Mouse (Mus musculus) spleen, adult 2 months (tissue): ENCODE data around the gene Xlr3b. TPM values are rescaled to one million over a fixed set of nuclear protein-coding genes. Genes with fewer than 3 reads are reported as not detected.
"Not testable (repeated sequence)": the region's sequence is repeated elsewhere in the genome, so short reads cannot be mapped to it uniquely, and the experiment has no call there.

Experiments used
- DNase-seq, 2 experiments: peaks; one replicate each; pipeline versions ENCODE4 v3.0.0 to v3.0.0-alpha.2; 2012 to 2021; ENCODE audit warnings: low spot score in 2 of 2, low read depth in 1 of 2
- H3K27ac ChIP-seq: fragments of 200-500 bp; 2 replicates; pipeline ENCODE4 v1.5.1; 2012; ENCODE audit warnings: low read length, inconsistent platforms; ENCODE audit not compliant: insufficient read depth
- H3K27me3 ChIP-seq: fragments of 200-500 bp; 2 replicates; pipeline ENCODE4 v1.6.1; 2012; ENCODE audit warnings: mild to moderate bottlenecking, moderate library complexity, low read length, inconsistent platforms; ENCODE audit not compliant: control insufficient read depth, insufficient read depth
- H3K36me3 ChIP-seq: fragments of 200-500 bp; 2 replicates; pipeline ENCODE4 v1.6.1; 2012; ENCODE audit warnings: mild to moderate bottlenecking, low read length, inconsistent platforms; ENCODE audit not compliant: control insufficient read depth, insufficient read depth
- H3K4me1 ChIP-seq: fragments of 200-500 bp; 2 replicates; pipeline ENCODE4 v1.6.1; 2011; ENCODE audit warnings: inconsistent platforms; ENCODE audit not compliant: control insufficient read depth, insufficient read depth, insufficient read length
- H3K4me3 ChIP-seq: fragments of 200-500 bp; 2 replicates; pipeline ENCODE4 v1.5.1; 2011; ENCODE audit warnings: mild to moderate bottlenecking, inconsistent platforms; ENCODE audit not compliant: insufficient read depth, insufficient read length; ENCODE audit errors: extremely low read depth
- CTCF ChIP-seq: fragments of 200-500 bp; IDR thresholded peaks from 2 replicates; pipeline ENCODE4 v1.5.1; 2011; ENCODE audit warnings: mild to moderate bottlenecking, inconsistent platforms; ENCODE audit not compliant: insufficient read depth, insufficient read length, insufficient replicate concordance; ENCODE audit errors: extremely low read depth
- POLR2A ChIP-seq: fragments of 200-500 bp; IDR thresholded peaks from 2 replicates; pipeline ENCODE4 v1.6.1; 2011; ENCODE audit warnings: low read depth, low read length, inconsistent platforms
- WGBS: fragments of 180-500 bp; shearing (Covaris S2); methylation state at CpG from one replicate; pipeline ENCODE4 v1.1.7; 2018; 5-methylcytosine and 5-hydroxymethylcytosine counted together
- polyA plus RNA-seq: library from polyadenylated mRNA; depleted of rRNA; stranded (reverse); fragments of >200 nt; gene quantifications from 2 replicates; pipeline ENCODE4 v1.2.3, GENCODE M21; 2012; rRNA removed

The Xlr3b gene
- polyA plus RNA-seq, result 0.07 and 1.1 TPM in 2 replicates

DNA sequence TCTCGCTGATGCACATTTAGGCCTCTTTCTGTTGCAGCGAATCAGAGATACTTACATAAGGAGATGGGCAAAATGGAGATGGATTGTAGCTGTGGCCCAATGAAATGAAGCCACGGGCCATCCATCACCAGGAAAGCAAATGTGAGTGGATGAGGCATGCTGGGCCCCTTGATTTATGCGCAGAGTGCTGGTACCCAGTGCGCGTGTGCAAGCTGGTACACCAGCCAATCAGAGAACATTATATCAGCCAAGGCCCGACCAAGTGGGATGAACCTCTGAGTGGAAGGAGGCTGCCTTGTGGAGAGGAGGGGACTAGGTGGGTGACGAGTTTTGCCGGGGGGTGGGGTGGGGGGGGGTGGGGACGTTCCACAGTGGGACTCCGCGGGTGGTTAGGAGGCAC lies at the start of gene Xlr3b:
Gene Xlr3b, plus strand, starts transcription at position 274 of the 400 bp plus-strand sequence.
- H3K27me3 ChIP-seq, result not testable (repeated sequence)

DNA sequence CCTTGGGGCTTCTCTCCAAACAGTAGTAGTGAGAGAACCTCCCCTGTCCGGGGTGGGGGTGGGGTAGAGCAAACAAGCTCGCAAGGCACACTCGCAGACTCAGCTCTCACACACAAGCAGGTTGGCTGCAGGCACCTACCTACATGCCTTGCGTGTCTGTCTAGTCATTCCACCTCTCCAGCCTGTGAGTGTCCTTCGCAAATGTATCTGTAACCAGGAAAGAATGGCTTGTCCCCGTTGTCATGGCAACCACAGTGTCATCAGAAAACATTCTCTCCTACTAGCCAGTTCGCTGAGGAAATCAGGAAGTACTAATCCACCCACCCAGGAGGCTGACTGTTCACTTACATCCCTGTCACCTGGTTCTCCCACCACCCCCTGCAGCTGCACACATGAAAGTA lies 48.8 kb upstream of the Xlr3b start:
- H3K4me3 ChIP-seq, H3K36me3 ChIP-seq, DNase-seq, H3K27me3 ChIP-seq, H3K27ac ChIP-seq, H3K4me1 ChIP-seq: not testable (repeated sequence)
- WGBS, result no CpG with 5 or more reads among the region's 7 CpGs

More for the DNA sequence above, at the start of gene Xlr3b:
- H3K27ac ChIP-seq, H3K4me3 ChIP-seq, H3K4me1 ChIP-seq, H3K36me3 ChIP-seq: not testable (repeated sequence)
- peak in 1 of 2 experiments; percentile 3 for DNase-seq
- 68% methylated on average over 12 of the region's 12 CpGs for WGBS

DNA sequence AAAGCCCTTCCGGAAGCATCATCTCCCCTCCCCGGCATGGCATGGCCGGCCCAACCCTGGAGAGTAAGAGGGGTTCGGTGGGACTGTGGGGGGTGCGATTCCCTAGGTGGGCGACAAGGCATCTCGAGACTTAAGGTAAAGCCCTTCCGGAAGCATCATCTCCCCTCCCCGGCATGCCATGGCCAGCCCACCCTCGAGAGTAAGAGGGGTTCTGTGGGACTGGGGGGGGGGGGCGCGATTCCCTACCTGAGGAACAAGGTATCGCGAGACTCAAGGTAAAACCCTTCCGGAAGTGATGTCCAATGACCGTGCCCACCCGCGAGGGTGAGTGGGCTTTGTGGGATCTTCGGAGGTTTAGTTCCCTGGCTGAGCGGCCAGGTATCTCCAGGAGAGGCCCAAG lies 43.5 kb upstream of the Xlr3b start, which contains the start of gene Xlr5b:
Gene Xlr5b, plus strand, starts transcription at position 301 of the 400 bp plus-strand sequence.
- H3K4me3 ChIP-seq, H3K4me1 ChIP-seq, DNase-seq, H3K27ac ChIP-seq, H3K27me3 ChIP-seq, H3K36me3 ChIP-seq: not testable (repeated sequence)
- WGBS, result no CpG with 5 or more reads among the region's 20 CpGs

DNA sequence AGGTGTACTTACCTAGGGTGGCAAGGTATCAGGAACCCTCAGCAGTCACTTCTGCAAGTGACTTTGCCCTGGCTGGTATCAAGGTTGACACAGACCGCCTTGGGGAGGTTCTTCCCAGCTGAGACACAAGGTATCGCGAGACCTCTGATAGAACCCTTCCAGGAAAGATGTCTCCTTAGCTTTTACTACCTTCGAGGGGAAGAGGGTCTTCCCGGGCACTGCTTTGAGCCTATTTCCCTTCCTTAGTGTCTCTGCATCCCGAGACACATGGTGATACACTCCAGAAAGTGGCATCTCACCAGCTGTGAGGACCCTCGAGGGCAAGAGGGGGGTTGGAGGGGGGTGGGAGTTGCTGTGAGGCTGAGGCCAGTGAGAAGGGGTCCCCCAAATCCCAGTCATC lies 42.7 kb upstream of the Xlr3b start, which contains the start of gene DXBay18:
Gene DXBay18, minus strand, starts transcription at position 101 of the 400 bp plus-strand sequence.
- WGBS, result no CpG with 5 or more reads among the region's 7 CpGs
- not testable (repeated sequence) for H3K36me3 ChIP-seq, H3K27ac ChIP-seq, H3K27me3 ChIP-seq, H3K4me1 ChIP-seq, H3K4me3 ChIP-seq, DNase-seq

DNA sequence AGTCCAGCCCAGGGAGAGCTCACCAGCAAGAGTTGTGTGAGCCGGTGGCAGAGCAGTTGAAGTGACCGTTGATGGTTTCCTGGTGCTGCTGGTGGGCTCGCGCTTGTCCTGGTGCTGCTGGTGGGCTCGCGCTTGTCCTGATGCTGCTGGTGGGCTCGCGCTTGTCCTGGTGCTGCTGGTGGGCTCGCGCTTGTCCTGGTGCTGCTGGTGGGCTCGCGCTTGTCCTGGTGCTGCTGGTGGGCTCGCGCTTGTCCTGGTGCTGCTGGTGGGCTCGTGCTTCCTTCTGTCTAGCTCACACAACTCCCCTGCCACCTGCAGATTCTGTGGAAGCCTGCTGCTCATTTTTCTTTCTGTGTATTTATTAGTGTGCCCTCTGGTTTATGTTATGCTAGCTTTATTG lies 15.1 kb upstream of the Xlr3b start, which contains the start of gene Spin2d:
Gene Spin2d, minus strand, starts transcription at position 101 of the 400 bp plus-strand sequence.
- not testable (repeated sequence) for H3K4me3 ChIP-seq, DNase-seq, H3K36me3 ChIP-seq, H3K27ac ChIP-seq, H3K4me1 ChIP-seq, H3K27me3 ChIP-seq
- 93% methylated on average over 5 of the region's 15 CpGs for WGBS

DNA sequence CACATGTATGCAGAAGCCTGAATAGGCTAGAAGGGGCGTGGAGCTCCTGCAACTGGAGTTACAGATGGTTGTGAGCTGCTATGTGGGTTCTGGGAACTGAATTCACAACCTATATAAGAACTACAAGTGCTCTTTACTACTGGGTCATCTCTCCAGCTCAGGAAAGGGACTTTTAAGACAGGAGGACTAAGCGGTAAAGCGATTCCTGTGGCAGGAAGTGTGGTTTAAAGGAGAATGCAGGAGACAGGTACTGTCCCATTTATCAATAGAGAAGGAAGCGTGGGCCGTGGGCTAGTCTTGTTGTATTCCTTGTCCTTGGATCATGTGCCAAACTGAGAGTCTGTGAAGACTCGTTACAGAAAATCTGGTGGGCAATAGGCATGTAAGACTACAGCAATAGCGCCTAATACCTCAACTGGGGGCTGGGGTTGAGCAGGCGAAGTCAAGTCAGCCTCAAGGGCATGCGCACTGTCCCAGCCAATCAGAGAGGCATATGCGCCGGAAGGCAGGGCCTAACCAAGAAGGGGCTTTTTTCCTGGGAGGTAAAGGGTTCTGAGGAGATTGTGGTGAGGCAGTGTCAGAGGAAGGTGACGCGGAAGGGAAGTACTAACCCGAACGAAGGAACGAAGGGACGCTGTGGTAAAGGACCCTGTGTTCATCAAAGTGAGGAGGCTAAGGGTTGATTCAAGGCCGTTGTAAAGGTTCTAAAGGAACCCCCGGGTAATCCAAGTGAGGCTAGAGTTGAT lies 22.0 kb downstream of the Xlr3b start, which contains the start of gene Xlr4b:
Gene Xlr4b, plus strand, starts transcription at position 515 of the 746 bp plus-strand sequence.
- peak within 1 kb of the TSS; percentile 34; the same call in 1 of the 2 replicates for H3K4me3 ChIP-seq
- DNase-seq, H3K27ac ChIP-seq, H3K36me3 ChIP-seq, H3K4me1 ChIP-seq, H3K27me3 ChIP-seq: not testable (repeated sequence)
- WGBS, result 40% methylated on average over 19 of the region's 19 CpGs

DNA sequence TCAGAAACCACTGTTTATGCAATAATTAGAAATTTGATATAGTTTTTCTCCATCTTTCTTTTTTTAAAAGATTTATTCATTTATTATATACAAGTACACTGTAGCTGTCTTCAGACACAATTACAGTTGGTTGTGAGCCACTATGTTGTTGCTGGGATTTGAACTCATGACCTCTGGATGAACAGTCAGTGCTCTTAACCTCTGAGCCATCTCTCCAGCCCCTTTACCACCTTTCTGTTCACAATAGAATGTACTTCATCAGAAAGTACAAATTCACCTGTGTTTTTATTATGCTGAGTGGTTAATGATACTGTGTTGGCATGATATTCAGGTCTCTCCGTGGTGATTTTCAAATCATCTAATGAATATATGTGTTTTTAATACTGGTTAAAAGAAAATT lies 33.4 kb downstream of the Xlr3b start:
- no peak for DNase-seq
- Histone ChIP-seq H3K4me1 (no peaks in the 10 kb centered on the region), H3K27ac (no peak overlapping the region), H3K27me3 (no peaks in the 10 kb centered on the region), H3K36me3 (no peaks in the 10 kb centered on the region), H3K4me3 (no peak overlapping the region)
- TF ChIP-seq POLR2A (no peak), CTCF (no peak)
- WGBS, result 57% methylated on average over 1 of the region's 1 CpGs
